Comparison of ENCODE assay signal across 15 mouse cellular contexts in genomic region chr6:77578612-77579011, GRCm38 (mm10).
DNase-seq lines count a peak whose midpoint lies in the region; ATAC-seq and TF ChIP-seq lines count a peak whose summit lies in the region.
"Had no signal": no experiment of that assay in that cellular context is flagged by ENCODE, and none has a peak within 500 bp of the region (broad histone marks: within the 10 kb centered on the region; RNA-seq: fewer than 3 reads in every experiment).

No protein-coding gene starts in this region.

- H3K36me3 ChIP-seq in midbrain, postnatal 0 days (ENCODE audit: insufficient read depth, low read length) = no peaks in the 10 kb centered on the region
- no peaks in the 10 kb centered on the region for H3K36me3 ChIP-seq in midbrain, embryonic 10.5 days
- H3K36me3 ChIP-seq: G1E had no signal

- H3K4me3 ChIP-seq in layer of hippocampus, adult 2 months = no peak overlapping the region
- H3K4me3 ChIP-seq in midbrain, postnatal 0 days (ENCODE audit: low read depth, low read length) = no peak overlapping the region
- no peak overlapping the region for H3K4me3 ChIP-seq in midbrain, embryonic 10.5 days
- H3K4me3 ChIP-seq: gastrocnemius, adult 2 months had no signal

- H3K9me3 ChIP-seq in midbrain, postnatal 0 days (ENCODE audit: low read length) = no peaks in the 10 kb centered on the region
- no peaks in the 10 kb centered on the region for H3K9me3 ChIP-seq in midbrain, embryonic 10.5 days (replicated peaks)

- H3K9ac ChIP-seq in midbrain, postnatal 0 days (replicated peaks; ENCODE audit: low read length, poor library complexity, severe bottlenecking) = no peak overlapping the region
- H3K9ac ChIP-seq: liver, postnatal 0 days had no signal

- no peaks in the 10 kb centered on the region for H3K27me3 ChIP-seq in midbrain, postnatal 0 days (ENCODE audit: insufficient read depth, low read length)
- no peaks in the 10 kb centered on the region for H3K27me3 ChIP-seq in midbrain, embryonic 10.5 days (ENCODE audit: low read depth, poor library complexity, severe bottlenecking)

- ATAC-seq in midbrain, postnatal 0 days (ENCODE audit: low FRiP score) = no peak
- ATAC-seq: activated CD4-positive, CD25-positive, alpha-beta regulatory T cell, adult 4 months; liver, postnatal 0 days had no signal

- H3K4me2 ChIP-seq in midbrain, postnatal 0 days (ENCODE audit: low read depth, low read length, poor library complexity, severe bottlenecking) = no peak overlapping the region

- peak; percentile 29 for DNase-seq in embryo, embryonic 10 days (ENCODE audit: low spot score)
- no peak for DNase-seq in embryo, embryonic 9.5 days (ENCODE audit: extremely low spot score)
- DNase-seq in layer of hippocampus, adult 2 months (ENCODE audit: low spot score in 2 of 2) = no peak
- no peak for DNase-seq in layer of hippocampus, postnatal 10 days (ENCODE audit: low spot score in 2 of 2)
- peak; percentile 60 for DNase-seq in midbrain, postnatal 0 days (ENCODE audit: low spot score)
- no peak for DNase-seq in midbrain, embryonic 10.5 days (ENCODE audit: low spot score)
- no peak for DNase-seq in adrenal gland, adult (ENCODE audit: inconsistent age in 2 of 2, low spot score in 1 of 2)
- DNase-seq in testis, postnatal 14 days (ENCODE audit: low spot score) = no peak
- DNase-seq: gastrocnemius, adult 2 months; heart, postnatal 36 days; kidney, postnatal 25 days; liver, postnatal 0 days; thymus, adult 2 months had no signal

- no peak overlapping the region for H3K27ac ChIP-seq in layer of hippocampus, adult 2 months
- H3K27ac ChIP-seq in midbrain, postnatal 0 days (ENCODE audit: low read depth, low read length) = no peak overlapping the region
- no peak overlapping the region for H3K27ac ChIP-seq in midbrain, embryonic 10.5 days (replicated peaks)
- H3K27ac ChIP-seq: gastrocnemius, adult 2 months had no signal

- WGBS in midbrain, postnatal 0 days = 55% methylated on average over 1 of the region's 1 CpGs
- 74% methylated on average over 1 of the region's 1 CpGs for WGBS in midbrain, embryonic 10.5 days

- H3K4me1 ChIP-seq in midbrain, postnatal 0 days (ENCODE audit: insufficient read depth, low read length) = no peaks in the 10 kb centered on the region
- no peaks in the 10 kb centered on the region for H3K4me1 ChIP-seq in midbrain, embryonic 10.5 days

- peak; percentile 78 for TF ChIP-seq CTCF in layer of hippocampus, adult 2 months (conservative IDR thresholded peaks at IDR 0.05)
- TF ChIP-seq CTCF in midbrain, postnatal 0 days (IDR thresholded peaks at IDR 0.05) = peak; percentile 70

Comparison
In these comparisons a context has a peak if more than half of its experiments do, and no peak if none do; other contexts are left out.
1. DNase-seq: peak in embryo, embryonic 10 days (single experiment) and midbrain, postnatal 0 days (single experiment); none in embryo, embryonic 9.5 days (single experiment), layer of hippocampus, adult 2 months (0 of 2), layer of hippocampus, postnatal 10 days (0 of 2), midbrain, embryonic 10.5 days (single experiment), adrenal gland, adult (0 of 2) and testis, postnatal 14 days (single experiment).